Mouse (Mus musculus) lung, embryonic 16.5 days (tissue): Measurements from ENCODE around the gene Kdm2b. TPM values are rescaled to one million over a fixed set of nuclear protein-coding genes. Genes with fewer than 3 reads are reported as not detected.

ENCODE experiments used
- ATAC-seq: fragments of 200-750 bp; cut with Nextera tagmentation; 2 replicates; pipeline ENCODE4 v1.8.0; 2017; ENCODE audit warnings: low read depth, mild to moderate bottlenecking, moderate library complexity
- H3K27ac ChIP-seq: fragments of 300-500 bp; sonication (generic); 2 replicates; pipeline ENCODE4 v1.5.1; 2014; ENCODE audit warnings: mild to moderate bottlenecking, control low read depth, low read length
- H3K27me3 ChIP-seq: fragments of 300-500 bp; sonication (generic); 2 replicates; pipeline ENCODE4 v1.6.1; 2014; ENCODE audit warnings: low read depth, low read length, mixed read lengths; ENCODE audit not compliant: control insufficient read depth, insufficient read depth
- H3K36me3 ChIP-seq: fragments of 300-500 bp; sonication (generic); 2 replicates; pipeline ENCODE4 v1.6.1; 2014; ENCODE audit warnings: low read length; ENCODE audit not compliant: control insufficient read depth, insufficient read depth
- H3K4me1 ChIP-seq: fragments of 300-500 bp; sonication (generic); replicated peaks from 2 replicates; pipeline ENCODE4 v1.6.1; 2014; ENCODE audit warnings: low read length, mixed read lengths; ENCODE audit not compliant: control insufficient read depth, insufficient read depth
- H3K4me2 ChIP-seq: fragments of 300-500 bp; sonication (generic); 2 replicates; pipeline ENCODE4 v1.6.1; 2014; ENCODE audit warnings: low read depth, low read length, control low read depth
- H3K4me3 ChIP-seq: fragments of 300-500 bp; sonication (generic); 2 replicates; pipeline ENCODE4 v1.5.1; 2014; ENCODE audit warnings: mild to moderate bottlenecking, low read length, control low read depth
- H3K9ac ChIP-seq: fragments of 300-500 bp; sonication (generic); 2 replicates; pipeline ENCODE4 v1.6.1; 2014; ENCODE audit warnings: low read length, control low read depth
- H3K9me3 ChIP-seq: fragments of 300-500 bp; sonication (generic); 2 replicates; pipeline ENCODE4 v1.6.1; 2016; ENCODE audit warnings: low read length; ENCODE audit not compliant: control insufficient read depth
- WGBS: fragments of 180-500 bp; shearing (Covaris S2); extraction: QIAGEN DNeasy Blood & Tissue Kit; methylation state at CpG from one replicate; pipeline ENCODE4 v1.1.7; 2014; 5-methylcytosine and 5-hydroxymethylcytosine counted together
- polyA plus RNA-seq: library from polyadenylated mRNA; unstranded; fragments of >200 nt; fragmentation: Nextera tagmentation; extraction: Ambion mirVana; gene quantifications from 2 replicates; pipeline ENCODE4 v1.2.1, GENCODE M21; 2015

Gene Kdm2b
- polyA plus RNA-seq, 1 experiment from 2014 or later = 37.6 TPM

- Histone ChIP-seq H3K36me3 (no peaks in the 10 kb centered on the region), H3K9ac (no peak overlapping the region), H3K9me3 (no peaks in the 10 kb centered on the region), H3K27me3 (no peaks in the 10 kb centered on the region), H3K27ac (no peak overlapping the region), H3K4me1 (0 out of 2 replicates have a peak, but pooled peaks cover 2% of the 10 kb centered on the region), H3K4me3 (no peak overlapping the region), H3K4me2 (no peak overlapping the region)
- ATAC-seq = no peak
- 85% methylated on average over 18 of the region's 18 CpGs for WGBS
Observed at GRCm38 (mm10) chr5:122997205-122998204, 7.9 kb upstream of the Kdm2b start.

GRCm38 (mm10) chr5:122994910-122995309, 5.3 kb upstream of the Kdm2b start:
- H3K4me2 ChIP-seq = no peak overlapping the region
- peaks cover 14% of the 10 kb centered on the region for H3K4me1 ChIP-seq
- no peak for ATAC-seq
- H3K4me3 ChIP-seq = no peak overlapping the region
- no peaks in the 10 kb centered on the region for H3K36me3 ChIP-seq
- no peak overlapping the region for H3K9ac ChIP-seq
- H3K27me3 ChIP-seq = no peaks in the 10 kb centered on the region
- no peaks in the 10 kb centered on the region for H3K9me3 ChIP-seq
- H3K27ac ChIP-seq = no peak overlapping the region
- WGBS = 0% methylated on average over 1 of the region's 1 CpGs

- H3K4me3 ChIP-seq = peak overlapping the region; percentile 36
- no peaks in the 10 kb centered on the region for H3K27me3 ChIP-seq
- no peaks in the 10 kb centered on the region for H3K36me3 ChIP-seq
- H3K27ac ChIP-seq = peak overlapping the region; percentile 56
- peak; percentile 92 for ATAC-seq
- 3% methylated on average over 5 of the region's 5 CpGs for WGBS
- H3K9ac ChIP-seq = peak overlapping the region; percentile 43; the same call in 1 of the 2 replicates
- peaks cover 18% of the 10 kb centered on the region for H3K4me1 ChIP-seq
- no peaks in the 10 kb centered on the region for H3K9me3 ChIP-seq
- H3K4me2 ChIP-seq = peak overlapping the region; percentile 53
Observed at GRCm38 (mm10) chr5:122994303-122994846, 4.8 kb upstream of the Kdm2b start.

- H3K27ac ChIP-seq = peak overlapping the region; percentile 56
- H3K9me3 ChIP-seq = no peaks in the 10 kb centered on the region
- H3K27me3 ChIP-seq = no peaks in the 10 kb centered on the region
- WGBS = 33% methylated on average over 2 of the region's 2 CpGs
- peak overlapping the region; percentile 53 for H3K4me2 ChIP-seq
- H3K4me1 ChIP-seq = peaks cover 18% of the 10 kb centered on the region
- H3K4me3 ChIP-seq = peak overlapping the region; percentile 36
- no peaks in the 10 kb centered on the region for H3K36me3 ChIP-seq
- no peak for ATAC-seq
- H3K9ac ChIP-seq = peak overlapping the region; percentile 43; the same call in 1 of the 2 replicates
Observed at GRCm38 (mm10) chr5:122993811-122994210, 4.2 kb upstream of the Kdm2b start.

GRCm38 (mm10) chr5:122991350-122992004, 1.9 kb upstream of the Kdm2b start:
- Histone ChIP-seq H3K36me3 (no peaks in the 10 kb centered on the region), H3K4me2 (peak overlapping the region; percentile 88), H3K27me3 (no peaks in the 10 kb centered on the region), H3K27ac (peak overlapping the region; percentile 43), H3K9me3 (no peaks in the 10 kb centered on the region), H3K4me3 (no peak overlapping the region), H3K9ac (0 out of 2 replicates have a peak overlapping the region, but pooled peaks have one; percentile 0), H3K4me1 (peaks cover 21% of the 10 kb centered on the region)
- WGBS = 27% methylated on average over 5 of the region's 5 CpGs
- ATAC-seq = no peak

- H3K4me3 ChIP-seq = peak overlapping the region; percentile 73
- H3K4me1 ChIP-seq = peaks cover 21% of the 10 kb centered on the region
- peak overlapping the region; percentile 88 for H3K4me2 ChIP-seq
- 27% methylated on average over 16 of the region's 16 CpGs for WGBS
- ATAC-seq = no peak
- peak overlapping the region; percentile 43 for H3K27ac ChIP-seq
- no peaks in the 10 kb centered on the region for H3K36me3 ChIP-seq
- no peaks in the 10 kb centered on the region for H3K27me3 ChIP-seq
- H3K9me3 ChIP-seq = no peaks in the 10 kb centered on the region
- peak overlapping the region; percentile 0; the same call in 1 of the 2 replicates for H3K9ac ChIP-seq
Observed at GRCm38 (mm10) chr5:122990411-122991160, 963 bp upstream of the Kdm2b start.

GRCm38 (mm10) chr5:122989001-122989525, 560 bp downstream of the Kdm2b start:
- H3K36me3 ChIP-seq = no peaks in the 10 kb centered on the region
- H3K27me3 ChIP-seq = no peaks in the 10 kb centered on the region
- peak; percentile 58 for ATAC-seq
- H3K4me2 ChIP-seq = peak overlapping the region; percentile 88
- peak overlapping the region; percentile 78 for H3K27ac ChIP-seq
- H3K9ac ChIP-seq = peak overlapping the region; percentile 82
- peaks cover 19% of the 10 kb centered on the region for H3K4me1 ChIP-seq
- peak overlapping the region; percentile 73 for H3K4me3 ChIP-seq
- under 1% methylated on average over 37 of the region's 39 CpGs for WGBS
- H3K9me3 ChIP-seq = no peaks in the 10 kb centered on the region

GRCm38 (mm10) chr5:122988021-122988751, 1.4 kb downstream of the Kdm2b start:
- Histone ChIP-seq H3K9me3 (no peaks in the 10 kb centered on the region), H3K9ac (peak overlapping the region; percentile 78), H3K4me3 (peak overlapping the region; percentile 73), H3K4me2 (peak overlapping the region; percentile 88), H3K27ac (peak overlapping the region; percentile 74), H3K36me3 (no peaks in the 10 kb centered on the region), H3K27me3 (no peaks in the 10 kb centered on the region), H3K4me1 (peaks cover 19% of the 10 kb centered on the region)
- WGBS = 0% methylated on average over 39 of the region's 41 CpGs
- ATAC-seq = peak; percentile 51
